Mouse (Mus musculus) thymus, postnatal 0 days (tissue): ENCODE measurements around the gene Timd2. TPM values are rescaled to one million over a fixed set of nuclear protein-coding genes. Genes with fewer than 3 reads are reported as not detected.
"Not testable (repeated sequence)": the region's sequence is repeated elsewhere in the genome, so short reads cannot be mapped to it uniquely, and the experiment has no call there.

ENCODE experiments used
- DNase-seq: peaks from one replicate; pipeline ENCODE4 v3.0.0-alpha.2; 2015; ENCODE audit warnings: low spot score
- polyA plus RNA-seq: library from polyadenylated mRNA; unstranded; fragments of >200 nt; fragmentation: Nextera tagmentation; extraction: Ambion mirVana; gene quantifications from 2 replicates; pipeline ENCODE4 v1.2.1, GENCODE M21; 2015

Gene Timd2
- polyA plus RNA-seq, 1 experiment from 2014 or later = 0.18 TPM

DNA sequence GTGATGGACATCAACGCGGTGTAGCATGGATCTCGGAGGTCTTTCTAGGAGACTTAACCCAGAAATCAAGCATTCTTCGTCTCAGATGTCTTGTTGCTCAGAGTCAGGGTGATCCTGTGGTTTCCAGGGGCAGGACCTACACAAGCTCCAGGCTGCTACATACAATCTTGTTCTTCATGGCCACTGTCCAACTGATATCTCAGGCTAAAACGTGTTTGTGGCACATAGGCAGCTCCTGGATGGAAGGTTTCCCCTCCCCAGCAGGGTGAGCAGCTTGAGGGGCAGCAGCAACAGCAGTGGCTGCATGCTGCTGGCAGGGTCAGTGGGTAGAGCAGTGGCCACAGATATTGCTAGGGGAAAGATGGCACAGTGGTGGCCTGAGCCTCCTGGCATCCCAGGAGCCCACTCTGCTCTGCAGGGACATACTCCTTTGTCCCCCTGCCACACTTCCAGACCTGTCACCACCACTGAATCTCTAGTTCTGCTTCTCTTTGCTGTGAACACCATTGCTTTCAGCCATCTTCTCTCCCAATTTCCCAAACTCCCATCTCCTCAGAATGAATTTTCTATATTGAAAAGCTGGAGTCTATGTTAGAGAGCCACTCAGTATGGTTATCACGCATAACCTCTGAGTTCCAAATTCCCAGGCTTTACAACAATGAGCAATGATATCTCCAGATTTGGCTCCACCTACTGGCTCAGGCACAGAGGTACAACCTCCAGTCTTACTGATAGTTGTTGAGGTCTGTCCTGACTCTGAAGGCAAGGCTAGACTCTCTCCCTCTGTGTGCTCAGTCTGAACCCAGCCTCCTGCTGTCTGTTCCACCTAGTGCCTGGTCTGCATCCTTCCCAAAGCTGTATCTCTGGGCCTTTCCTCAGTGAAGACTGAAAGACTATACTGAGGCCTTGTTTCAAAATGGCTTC, 41.0 kb downstream of the Timd2 start:
- peak; percentile 43 for DNase-seq

GRCm38 (mm10) chr11:46663215-46663614, 43.6 kb downstream of the Timd2 start:
- DNase-seq = no peak

- no peak for DNase-seq
Observed at GRCm38 (mm10) chr11:46652476-46652875, 54.4 kb downstream of the Timd2 start.

DNA sequence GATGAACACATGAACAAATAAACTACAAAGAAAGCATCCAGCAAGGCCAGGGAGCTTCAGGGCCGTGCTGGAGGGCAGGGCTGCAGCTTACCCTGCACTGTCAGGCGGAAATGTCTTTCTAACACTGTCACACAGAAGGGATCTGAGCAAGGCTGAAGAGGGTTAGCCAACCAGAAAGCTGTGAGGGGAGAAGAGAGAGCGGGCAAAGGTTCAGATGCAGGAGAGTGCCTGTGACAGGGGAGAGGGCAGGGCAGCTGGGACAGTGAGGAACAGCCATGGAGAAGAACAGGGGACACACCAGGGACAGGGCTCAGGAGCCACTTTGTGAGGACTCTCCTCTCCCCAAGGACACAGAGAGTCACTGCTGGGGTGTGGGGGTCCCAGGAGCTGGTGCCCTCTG, 57.2 kb downstream of the Timd2 start:
- not testable (repeated sequence) for DNase-seq

DNA sequence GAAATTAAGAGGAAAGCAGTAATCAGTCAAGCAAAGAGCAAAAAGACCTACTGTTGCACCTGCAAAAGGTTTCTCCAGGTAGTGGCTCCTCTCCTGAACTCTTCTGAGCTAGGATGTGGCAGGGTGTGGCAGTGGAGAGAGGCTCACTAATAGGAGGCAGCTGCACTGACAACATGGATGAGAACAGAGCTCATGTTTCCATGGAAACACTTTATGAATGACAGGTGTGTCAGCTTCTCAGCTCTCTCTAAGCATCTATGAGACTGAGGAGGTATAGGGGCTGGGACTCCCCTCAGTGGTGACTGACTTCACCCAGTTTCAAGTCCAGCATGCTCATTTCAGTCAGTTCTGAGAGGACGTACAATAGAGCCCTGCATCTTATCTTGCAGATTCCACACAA, 62.0 kb downstream of the Timd2 start:
- no peak for DNase-seq

DNA sequence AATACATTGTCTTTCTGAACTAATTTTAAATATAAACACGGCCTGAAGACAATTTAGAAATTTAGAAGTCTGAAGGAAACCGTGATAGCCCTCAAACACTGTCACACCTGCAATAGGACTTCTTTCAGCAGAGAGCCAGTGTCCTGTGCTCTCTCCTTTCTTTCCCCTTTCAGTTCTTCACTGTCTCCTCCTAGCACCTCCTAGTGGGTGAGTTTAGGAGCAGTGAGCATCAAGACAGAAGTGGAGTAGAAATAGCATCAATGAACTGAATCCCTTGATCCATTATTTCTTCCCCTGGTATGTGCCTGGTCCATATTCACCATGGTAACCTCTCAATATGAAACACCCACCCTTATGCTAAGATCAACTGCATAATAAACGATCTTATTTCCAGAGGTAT, 70.3 kb downstream of the Timd2 start:
- DNase-seq = no peak

- DNase-seq = not testable (repeated sequence)
Observed at GRCm38 (mm10) chr11:46635516-46635915, 71.3 kb downstream of the Timd2 start.

DNA sequence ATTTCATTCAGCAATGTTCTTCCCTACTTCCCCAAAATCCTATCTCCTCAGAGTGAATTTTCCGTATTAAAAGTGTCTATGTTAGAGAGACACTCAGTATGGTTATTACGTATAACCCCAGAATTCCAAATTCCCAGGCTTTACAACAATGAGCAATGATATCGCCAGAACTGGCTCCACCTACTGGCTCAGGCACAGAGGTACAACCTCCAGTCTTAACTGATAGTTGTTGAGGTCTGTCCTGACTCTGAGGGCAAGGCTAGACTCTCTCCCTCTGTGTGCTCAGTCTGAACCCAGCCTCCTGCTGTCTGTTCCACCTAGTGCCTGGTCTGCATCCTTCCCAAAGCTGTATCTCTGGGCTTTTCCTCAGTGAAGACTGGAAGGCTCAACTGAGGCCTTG, 75.2 kb downstream of the Timd2 start:
- DNase-seq = peak; percentile 39

GRCm38 (mm10) chr11:46629211-46629795, 77.6 kb downstream of the Timd2 start, which contains the start of gene Dppa1:
TSS of gene Dppa1 (minus strand) at chr11:46629261.
- no peak for DNase-seq

GRCm38 (mm10) chr11:46620414-46621168, 86.3 kb downstream of the Timd2 start:
- DNase-seq = no peak

DNA sequence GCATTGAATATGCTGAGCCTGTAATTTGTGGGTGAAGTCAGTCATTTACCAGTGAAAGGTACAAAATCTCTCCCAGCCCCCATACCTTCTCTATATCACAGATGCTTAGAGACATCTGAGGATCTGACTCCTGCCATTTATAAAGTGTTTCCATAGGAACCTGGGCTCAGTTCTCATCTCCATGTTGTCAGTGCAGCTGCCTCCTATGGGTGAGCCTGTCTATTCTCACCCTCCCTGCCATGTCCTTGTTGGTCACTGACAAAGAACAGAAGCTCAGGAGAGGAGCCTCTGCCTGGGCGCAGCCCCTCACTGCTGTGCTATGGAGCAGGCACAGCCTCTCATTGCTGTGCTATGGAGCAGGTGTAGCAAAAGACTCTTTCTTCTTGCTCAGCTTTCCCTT, 86.9 kb downstream of the Timd2 start:
- no peak for DNase-seq

Other genes with a start within 250 kb of the Timd2 start
- gene Gm12169, start 182.8 kb downstream of the Timd2 start, polyA plus RNA-seq = not detected in 2 replicates
- gene BC053393, start 135.5 kb downstream of the Timd2 start, polyA plus RNA-seq = 0.06 and 0.10 TPM in 2 replicates
- 0.41 and 0.44 TPM in 2 replicates for gene Dppa1, start 77.8 kb downstream of the Timd2 start, polyA plus RNA-seq
- gene Havcr1, start 28.0 kb upstream of the Timd2 start, polyA plus RNA-seq = 0.10 TPM in 1 of 2 replicates, not detected in the other
- gene Timd4, start 103.7 kb upstream of the Timd2 start, polyA plus RNA-seq = 5.8 and 7.2 TPM in 2 replicates